Mouse (Mus musculus): Measurements from ENCODE around the gene Gmppb.

Gene Gmppb

DNA sequence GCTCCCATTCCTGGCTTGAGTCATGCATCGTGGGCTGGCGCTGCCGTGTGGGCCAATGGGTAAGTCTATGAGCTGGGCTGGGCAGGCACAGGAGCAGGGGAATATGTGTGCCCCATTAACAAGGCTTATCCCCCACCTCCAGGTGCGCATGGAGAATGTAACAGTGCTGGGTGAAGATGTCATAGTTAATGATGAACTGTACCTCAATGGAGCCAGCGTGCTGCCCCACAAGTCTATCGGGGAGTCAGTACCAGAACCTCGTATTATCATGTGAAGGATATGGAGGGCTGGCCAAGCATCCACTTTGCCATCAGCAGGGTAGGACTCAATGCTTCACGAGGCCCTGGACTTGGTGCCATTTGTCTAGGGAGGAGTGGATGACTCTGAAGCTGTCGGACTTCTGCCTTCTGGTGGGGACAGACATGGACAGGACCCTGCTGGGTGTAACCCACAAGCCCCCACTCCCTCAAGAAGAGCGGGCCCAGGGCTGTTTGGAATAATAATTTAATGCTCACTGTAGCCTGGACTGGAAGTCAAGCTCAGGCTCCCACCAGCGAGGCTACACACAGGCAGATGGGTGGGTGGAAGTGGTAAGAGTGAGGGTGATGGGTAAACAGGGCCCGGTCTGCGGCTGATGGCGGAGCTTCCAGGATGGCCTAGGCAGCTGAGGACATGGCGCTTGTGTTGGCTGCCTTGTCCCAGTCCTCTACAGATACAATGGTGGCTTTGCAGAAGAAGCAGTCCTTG is 2.3 kb downstream of the Gmppb start:
- DNase-seq (ENCODE audit: low spot score) = no peak

DNA sequence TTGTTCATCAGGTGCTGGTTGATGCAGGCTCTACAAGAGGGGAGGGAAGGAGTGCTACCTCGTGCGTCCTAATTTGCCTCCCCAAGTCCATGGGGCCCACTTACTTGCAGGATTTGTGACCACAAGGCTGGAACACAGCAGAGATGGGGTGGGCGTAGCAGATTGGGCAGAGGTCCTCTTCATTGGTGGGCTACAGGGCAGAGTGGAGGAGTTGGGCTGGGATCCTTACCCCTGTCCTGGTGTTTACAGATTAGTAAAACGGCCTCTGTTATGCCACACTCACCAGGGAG is 2.8 kb downstream of the Gmppb start:
- no peak for DNase-seq (ENCODE audit: low spot score)

DNA sequence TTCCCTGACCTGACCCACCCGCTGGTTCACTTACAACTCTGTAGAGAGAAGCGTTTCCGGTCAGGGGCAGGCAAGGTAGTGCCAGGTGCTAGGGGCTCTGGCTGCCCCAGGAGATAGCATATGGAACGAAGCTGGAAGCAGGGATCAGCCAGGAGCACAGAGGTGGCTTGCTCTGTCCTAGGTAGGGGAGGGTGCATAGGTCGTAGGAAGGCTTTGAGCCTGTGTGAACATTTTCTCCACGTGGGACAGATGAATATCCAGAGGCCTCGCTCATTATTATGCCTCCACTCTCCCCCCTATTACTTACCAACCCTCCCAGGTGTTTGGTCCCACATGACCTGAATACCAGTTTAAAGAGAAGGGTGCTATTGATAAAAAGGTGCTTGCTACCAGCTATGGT is 3.4 kb downstream of the Gmppb start:
- no peak for DNase-seq (ENCODE audit: low spot score)

- peak; percentile 98 for DNase-seq (ENCODE audit: low spot score)
Observed at GRCm38 (mm10) chr9:108052885-108053664, 4.0 kb downstream of the Gmppb start, which contains the start of gene Amigo3. Amigo3 (plus strand) TSS chr9:108053159.

DNA sequence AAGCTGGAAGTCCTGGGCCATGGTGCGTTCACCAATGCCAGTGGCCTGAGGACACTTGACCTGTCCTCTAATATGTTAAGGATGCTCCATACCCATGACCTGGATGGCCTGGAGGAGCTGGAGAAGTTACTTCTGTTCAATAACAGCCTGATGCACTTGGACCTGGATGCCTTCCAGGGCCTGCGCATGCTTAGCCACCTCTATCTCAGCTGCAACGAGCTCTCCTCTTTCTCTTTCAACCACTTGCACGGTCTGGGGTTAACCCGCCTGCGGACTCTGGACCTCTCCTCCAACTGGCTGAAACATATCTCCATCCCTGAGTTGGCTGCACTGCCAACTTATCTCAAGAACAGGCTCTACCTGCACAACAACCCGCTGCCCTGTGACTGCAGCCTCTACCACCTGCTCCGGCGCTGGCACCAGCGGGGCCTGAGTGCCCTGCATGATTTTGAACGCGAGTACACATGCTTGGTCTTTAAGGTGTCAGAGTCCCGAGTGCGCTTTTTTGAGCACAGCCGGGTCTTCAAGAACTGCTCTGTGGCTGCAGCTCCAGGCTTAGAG is 4.7 kb downstream of the Gmppb start:
- no peak for DNase-seq (ENCODE audit: low spot score)

DNA sequence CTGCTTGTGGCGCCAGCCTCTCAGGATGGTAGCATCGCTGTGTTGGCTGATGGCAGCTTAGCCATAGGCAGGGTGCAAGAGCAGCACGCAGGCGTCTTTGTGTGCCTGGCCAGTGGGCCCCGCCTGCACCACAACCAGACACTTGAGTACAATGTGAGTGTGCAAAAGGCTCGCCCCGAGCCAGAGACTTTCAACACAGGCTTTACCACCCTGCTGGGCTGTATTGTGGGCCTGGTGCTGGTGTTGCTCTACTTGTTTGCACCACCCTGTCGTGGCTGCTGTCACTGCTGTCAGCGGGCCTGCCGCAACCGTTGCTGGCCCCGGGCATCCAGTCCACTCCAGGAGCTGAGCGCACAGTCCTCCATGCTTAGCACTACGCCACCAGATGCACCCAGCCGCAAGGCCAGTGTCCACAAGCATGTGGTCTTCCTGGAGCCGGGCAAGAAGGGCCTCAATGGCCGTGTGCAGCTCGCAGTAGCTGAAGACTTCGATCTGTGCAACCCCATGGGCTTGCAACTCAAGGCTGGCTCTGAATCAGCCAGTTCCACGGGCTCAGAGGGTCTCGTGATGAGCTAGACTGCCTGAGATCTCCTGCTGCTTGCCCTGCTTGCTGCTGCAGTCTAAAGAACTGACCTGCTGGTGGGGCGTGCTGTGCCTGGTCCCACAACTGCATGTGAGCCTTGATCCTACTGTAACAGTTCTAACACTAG is 5.4 kb downstream of the Gmppb start:
- DNase-seq (ENCODE audit: low spot score) = no peak

DNA sequence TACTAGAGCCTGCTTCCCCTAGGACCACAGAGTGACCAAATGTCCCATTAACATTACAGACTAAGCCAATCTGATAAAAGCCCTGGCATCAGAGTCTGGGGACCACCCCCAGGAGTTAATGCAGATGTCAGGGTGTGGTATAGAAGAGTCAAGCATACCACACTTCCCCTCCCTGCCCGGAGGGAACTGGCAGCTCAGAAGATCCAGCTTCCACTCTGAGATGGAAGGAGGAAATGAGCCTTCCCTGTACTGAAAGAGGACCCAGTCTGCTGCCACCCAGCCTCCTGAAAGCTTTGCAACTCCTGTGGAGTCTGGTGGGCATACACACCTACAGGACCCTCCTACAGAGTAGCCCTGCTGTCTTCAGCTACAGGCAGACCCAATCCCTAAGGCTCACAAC is 6.0 kb downstream of the Gmppb start:
- DNase-seq (ENCODE audit: low spot score) = no peak

- DNase-seq (ENCODE audit: low spot score) = no peak
Observed at GRCm38 (mm10) chr9:108055661-108056237, 6.7 kb downstream of the Gmppb start.

DNA sequence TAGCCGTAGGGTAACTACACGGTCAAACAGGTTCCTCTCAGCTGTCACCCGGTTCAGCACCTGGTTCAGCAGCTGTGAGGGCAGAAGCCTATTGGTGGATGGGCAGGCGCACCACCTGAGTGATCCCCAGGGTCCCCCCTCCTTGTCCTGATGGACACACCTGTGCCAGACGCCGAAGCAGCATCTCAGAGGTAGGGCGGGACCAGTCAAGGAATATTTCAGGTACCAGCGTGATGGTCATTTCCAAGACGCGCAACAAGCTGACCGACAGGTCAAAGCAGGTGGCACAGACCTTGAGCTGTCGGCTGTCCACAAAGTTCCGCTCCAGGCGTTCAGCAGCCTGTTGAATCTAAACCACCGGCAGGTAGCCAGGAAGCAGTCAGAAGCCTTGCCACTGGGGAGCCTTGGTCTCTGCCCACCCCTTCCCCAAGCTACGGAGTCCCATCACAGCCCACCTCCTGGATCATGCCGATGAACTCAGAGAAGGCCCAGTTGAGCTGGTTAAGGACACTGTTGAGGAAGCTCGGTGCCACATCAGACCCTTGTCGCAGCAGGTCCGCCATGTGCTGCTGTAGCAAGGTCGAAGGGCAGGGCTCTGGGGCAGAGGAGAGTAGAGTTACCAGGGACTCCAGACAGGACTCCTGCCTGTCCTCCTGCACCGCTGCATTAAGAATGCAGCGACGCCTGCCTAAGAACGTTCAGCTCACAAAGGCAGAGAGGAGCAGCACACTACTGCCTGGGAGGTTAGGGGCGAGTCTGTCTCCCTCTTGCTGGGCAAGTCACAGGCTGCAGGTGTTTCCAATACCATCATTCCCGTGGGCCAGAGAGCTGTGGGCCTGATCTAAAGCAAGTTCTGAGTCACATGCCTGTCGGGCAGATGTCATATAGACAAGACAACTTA is 7.6 kb downstream of the Gmppb start:
- DNase-seq (ENCODE audit: low spot score) = no peak

GRCm38 (mm10) chr9:108057262-108057562 is 8.2 kb downstream of the Gmppb start:
- DNase-seq (ENCODE audit: low spot score) = no peak

DNA sequence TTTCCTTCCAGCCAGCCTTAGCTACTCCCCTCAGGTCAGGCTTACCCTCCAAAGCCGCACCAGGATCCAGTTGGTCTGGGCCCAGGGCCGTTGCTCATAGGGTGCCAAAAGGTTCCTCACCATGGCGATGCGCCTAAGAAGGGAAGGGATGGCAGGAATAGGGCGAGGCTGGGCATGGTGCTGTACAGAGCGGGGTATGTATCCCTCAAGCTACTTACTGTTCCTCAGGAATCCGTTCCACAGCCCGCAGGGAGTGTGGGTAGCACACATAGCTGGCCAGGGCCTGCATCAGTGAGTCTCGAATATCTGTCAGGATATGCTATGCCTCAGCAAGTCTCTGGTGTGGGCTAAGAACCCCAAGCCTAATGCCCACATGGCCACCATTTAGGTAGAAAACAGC is 9.2 kb downstream of the Gmppb start:
- no peak for DNase-seq (ENCODE audit: low spot score)

DNA sequence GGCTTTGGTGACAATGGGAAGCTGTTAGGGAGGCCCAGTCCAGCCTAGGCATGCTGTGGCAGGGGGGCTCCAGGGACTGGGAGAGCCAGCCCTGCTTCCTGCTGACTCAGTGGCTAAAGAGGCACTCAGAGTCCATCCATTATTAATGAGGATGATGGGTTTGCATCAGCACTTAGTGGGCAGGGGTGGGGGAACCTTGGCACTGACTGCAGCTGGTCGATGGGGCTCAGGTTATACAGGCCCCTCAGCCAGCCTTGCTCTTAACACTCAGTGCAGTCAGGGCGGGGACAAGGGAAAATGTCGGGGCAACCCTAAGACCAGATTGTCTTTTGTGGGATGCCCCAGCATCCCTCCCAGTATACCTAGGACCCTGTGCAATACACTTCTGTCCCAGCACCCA is 13.1 kb downstream of the Gmppb start:
- DNase-seq (ENCODE audit: low spot score) = no peak

DNA sequence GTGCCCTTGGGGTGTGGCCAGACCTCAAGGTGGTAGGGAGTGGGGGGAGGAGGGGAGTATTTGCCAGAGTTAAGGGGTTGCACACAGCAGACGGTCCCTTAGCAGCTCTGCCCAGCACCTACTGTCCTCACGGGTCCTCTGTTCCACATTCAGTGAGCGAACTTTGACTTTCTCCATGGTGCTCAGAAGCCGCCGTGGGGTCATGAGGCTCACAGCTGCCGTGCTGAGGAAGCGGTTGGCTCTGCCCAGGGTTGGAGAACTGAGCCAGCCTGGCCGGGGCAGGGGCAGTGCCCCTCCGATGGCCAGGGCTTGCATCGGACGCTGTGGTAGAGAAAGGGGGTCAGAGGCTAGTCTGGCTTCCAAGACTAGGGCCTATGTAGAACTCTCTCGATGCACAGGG is 14.3 kb downstream of the Gmppb start:
- no peak for DNase-seq (ENCODE audit: low spot score)

GRCm38 (mm10) chr9:108065491-108066011 is 16.5 kb downstream of the Gmppb start:
- peak; percentile 80 for DNase-seq (ENCODE audit: low spot score)

- no peak for DNase-seq (ENCODE audit: low spot score)
Observed at GRCm38 (mm10) chr9:108067199-108067598, 18.2 kb downstream of the Gmppb start.

GRCm38 (mm10) chr9:108067900-108068299 is 18.9 kb downstream of the Gmppb start:
- peak; percentile 92 for DNase-seq (ENCODE audit: low spot score)

DNA sequence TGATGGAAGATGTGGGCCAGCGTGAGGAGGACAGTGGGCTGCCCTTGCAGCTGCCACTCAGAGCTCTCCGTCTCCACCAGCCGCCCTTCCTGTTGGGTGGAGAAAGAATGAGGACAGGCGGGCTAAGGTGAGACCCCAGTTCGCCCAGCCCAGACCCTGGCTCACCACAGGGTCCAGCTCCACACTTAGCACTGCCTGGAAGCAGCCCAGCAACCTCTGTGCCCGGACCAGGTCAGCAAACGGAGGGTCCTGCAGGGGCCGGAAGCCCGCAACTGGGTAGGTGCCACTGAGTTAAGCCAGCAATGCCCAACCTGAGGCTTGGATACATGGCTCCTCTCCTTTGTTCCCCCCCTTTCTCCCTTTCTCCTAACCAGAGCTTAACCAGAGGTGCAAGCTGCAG is 20.0 kb downstream of the Gmppb start:
- no peak for DNase-seq (ENCODE audit: low spot score)

DNA sequence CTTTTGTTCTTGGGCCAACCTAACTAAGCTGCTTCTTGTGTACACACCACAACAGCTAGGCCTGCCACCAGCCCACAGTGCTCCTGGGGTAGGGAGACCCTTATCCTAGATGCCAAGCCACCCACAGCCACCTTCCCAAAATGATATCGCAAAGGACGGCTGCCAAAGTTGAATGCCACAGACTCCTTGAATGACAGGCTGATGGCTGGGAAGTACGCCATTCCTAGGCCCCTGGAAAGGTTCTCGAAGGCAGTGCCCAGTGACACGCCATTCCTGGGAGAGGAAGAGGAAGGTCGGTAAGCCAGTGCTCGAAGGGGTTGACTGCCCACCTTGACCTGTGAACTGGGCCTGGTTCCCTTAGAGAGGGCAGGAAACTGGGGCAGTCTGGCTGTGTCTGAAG is 20.5 kb downstream of the Gmppb start:
- no peak for DNase-seq (ENCODE audit: low spot score)

GRCm38 (mm10) chr9:108071801-108072200 is 22.8 kb downstream of the Gmppb start:
- no peak for DNase-seq (ENCODE audit: low spot score)

DNA sequence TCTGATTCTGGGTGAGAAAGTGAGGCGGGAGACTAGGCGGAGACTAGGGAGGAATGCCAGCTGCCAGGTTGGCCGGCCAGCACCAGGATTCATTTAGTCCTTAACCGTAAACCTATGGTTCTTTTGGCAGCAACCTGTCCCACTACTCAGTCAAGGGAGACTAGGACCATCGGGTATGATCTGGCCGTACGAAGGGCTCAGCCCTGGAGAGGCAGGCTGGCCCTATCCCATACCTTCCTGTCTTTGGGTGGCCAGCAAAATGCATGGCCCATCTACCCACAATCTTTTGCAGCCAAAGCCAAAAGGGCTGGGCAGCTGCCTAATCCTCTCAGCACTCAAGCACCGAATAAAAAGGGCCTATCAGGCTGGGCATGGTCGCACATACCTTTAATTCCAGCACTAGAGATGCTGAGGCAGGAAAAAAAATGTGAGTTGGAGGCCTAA is 23.5 kb downstream of the Gmppb start:
- no peak for DNase-seq (ENCODE audit: low spot score)

Measured in embryo, embryonic 10.5 days (tissue).